Mouse (Mus musculus) activated CD4-positive, CD25-positive, alpha-beta regulatory T cell (primary cell): Measurements from ENCODE around the gene Kctd15. TPM values are rescaled to one million over a fixed set of nuclear protein-coding genes. Genes with fewer than 3 reads are reported as not detected.

Experiments used
- polyA plus RNA-seq, 2 experiments: library from polyadenylated mRNA; unstranded; fragments of 100-300 nt; shearing (Covaris generic); gene quantifications; one replicate each; pipeline ENCODE4 v1.2.1; 2017

Kctd15 gene
- polyA plus RNA-seq: 1 to 10 TPM in 1 of 2 experiments, not detected in 1; 1.0 TPM

GRCm38 (mm10) chr7:34656632-34657031 is at the start of gene Kctd15:
Gene Kctd15 (minus strand): TSS chr7:34656732.

Other genes starting within 250 kb of the Kctd15 start
- under 1 TPM in 1 of 2 experiments, not detected in 1; 0.48 TPM for gene Chst8, start 156.0 kb upstream of the Kctd15 start, polyA plus RNA-seq